Mouse (Mus musculus): ENCODE measurements around the gene Ahr. TPM values are rescaled to one million over a fixed set of nuclear protein-coding genes. Genes with fewer than 3 reads are reported as not detected.

Gene Ahr
- polyA plus RNA-seq, 1 experiment: 2.3 TPM

GRCm38 (mm10) chr12:35522585-35523103, 12.2 kb downstream of the Ahr start:
- peaks cover 11% of the 10 kb centered on the region for H3K79me2 ChIP-seq (ENCODE audit: control insufficient read depth, insufficient read depth)
- TF ChIP-seq FOSL1 (IDR thresholded peaks at IDR 0.05; ENCODE audit: insufficient read depth, low read length, poor library complexity, severe bottlenecking): no peak
- no peak for TF ChIP-seq MAX (IDR thresholded peaks at IDR 0.05)
- no peak for TF ChIP-seq MYOG (IDR thresholded peaks at IDR 0.05; ENCODE audit: control insufficient read depth, extremely low read depth, insufficient read length)
- no peak for TF ChIP-seq CTCF (IDR thresholded peaks at IDR 0.05; ENCODE audit: control insufficient read depth, insufficient read depth, insufficient read length)
- no peak for TF ChIP-seq USF1 (IDR thresholded peaks at IDR 0.05; ENCODE audit: low read depth)
- no peak for TF ChIP-seq CEBPB (IDR thresholded peaks at IDR 0.05; ENCODE audit: low read depth)
- TF ChIP-seq MYOD1 (IDR thresholded peaks at IDR 0.05; ENCODE audit: control insufficient read depth, insufficient read length, low read depth): no peak
- no peak overlapping the region for H3K4me3 ChIP-seq (ENCODE audit: insufficient read depth, poor library complexity, severe bottlenecking)
- no peak overlapping the region for H3ac ChIP-seq (ENCODE audit: control insufficient read depth, insufficient read length, low read depth)
- H3K79me3 ChIP-seq (ENCODE audit: low read depth): peaks cover 18% of the 10 kb centered on the region
- peaks cover 30% of the 10 kb centered on the region for H3K36me3 ChIP-seq (ENCODE audit: control insufficient read depth, insufficient read depth)
- no peaks in the 10 kb centered on the region for H3K27me3 ChIP-seq (ENCODE audit: control insufficient read depth, insufficient read depth, insufficient read length)

- Histone ChIP-seq H3K27me3 (ENCODE audit: control insufficient read depth, insufficient read depth, insufficient read length) (no peaks in the 10 kb centered on the region), H3K4me3 (ENCODE audit: insufficient read depth, poor library complexity, severe bottlenecking) (no peak overlapping the region), H3K79me2 (ENCODE audit: control insufficient read depth, insufficient read depth) (no peaks in the 10 kb centered on the region), H3K36me3 (ENCODE audit: control insufficient read depth, insufficient read depth) (peaks cover 38% of the 10 kb centered on the region), H3ac (ENCODE audit: control insufficient read depth, insufficient read length, low read depth) (no peak overlapping the region), H3K79me3 (ENCODE audit: low read depth) (no peaks in the 10 kb centered on the region)
- TF ChIP-seq MYOD1 (IDR thresholded peaks at IDR 0.05; ENCODE audit: control insufficient read depth, insufficient read length, low read depth): no peak
- TF ChIP-seq MAX (IDR thresholded peaks at IDR 0.05): no peak
- no peak for TF ChIP-seq CEBPB (IDR thresholded peaks at IDR 0.05; ENCODE audit: low read depth)
- no peak for TF ChIP-seq CTCF (IDR thresholded peaks at IDR 0.05; ENCODE audit: control insufficient read depth, insufficient read depth, insufficient read length)
- TF ChIP-seq MYOG (IDR thresholded peaks at IDR 0.05; ENCODE audit: control insufficient read depth, extremely low read depth, insufficient read length): no peak
- TF ChIP-seq USF1 (IDR thresholded peaks at IDR 0.05; ENCODE audit: low read depth): no peak
- TF ChIP-seq FOSL1 (IDR thresholded peaks at IDR 0.05; ENCODE audit: insufficient read depth, low read length, poor library complexity, severe bottlenecking): no peak
Measured at GRCm38 (mm10) chr12:35515621-35516020, 19.2 kb downstream of the Ahr start.

GRCm38 (mm10) chr12:35514671-35515070, 20.2 kb downstream of the Ahr start:
- TF ChIP-seq CEBPB (IDR thresholded peaks at IDR 0.05; ENCODE audit: low read depth) (no peak), MYOG (IDR thresholded peaks at IDR 0.05; ENCODE audit: control insufficient read depth, extremely low read depth, insufficient read length) (no peak), FOSL1 (IDR thresholded peaks at IDR 0.05; ENCODE audit: insufficient read depth, low read length, poor library complexity, severe bottlenecking) (no peak), CTCF (IDR thresholded peaks at IDR 0.05; ENCODE audit: control insufficient read depth, insufficient read depth, insufficient read length) (no peak), USF1 (IDR thresholded peaks at IDR 0.05; ENCODE audit: low read depth) (no peak), MYOD1 (IDR thresholded peaks at IDR 0.05; ENCODE audit: control insufficient read depth, insufficient read length, low read depth) (no peak), MAX (IDR thresholded peaks at IDR 0.05) (no peak)
- no peaks in the 10 kb centered on the region for H3K79me3 ChIP-seq (ENCODE audit: low read depth)
- H3K36me3 ChIP-seq (ENCODE audit: control insufficient read depth, insufficient read depth): peaks cover 35% of the 10 kb centered on the region
- no peak overlapping the region for H3K4me3 ChIP-seq (ENCODE audit: insufficient read depth, poor library complexity, severe bottlenecking)
- H3K27me3 ChIP-seq (ENCODE audit: control insufficient read depth, insufficient read depth, insufficient read length): no peaks in the 10 kb centered on the region
- no peaks in the 10 kb centered on the region for H3K79me2 ChIP-seq (ENCODE audit: control insufficient read depth, insufficient read depth)
- H3ac ChIP-seq (ENCODE audit: control insufficient read depth, insufficient read length, low read depth): no peak overlapping the region

GRCm38 (mm10) chr12:35510711-35511110, 24.1 kb downstream of the Ahr start:
- H3K79me3 ChIP-seq (ENCODE audit: low read depth): no peaks in the 10 kb centered on the region
- H3K27me3 ChIP-seq (ENCODE audit: control insufficient read depth, insufficient read depth, insufficient read length): no peaks in the 10 kb centered on the region
- H3K4me3 ChIP-seq (ENCODE audit: insufficient read depth, poor library complexity, severe bottlenecking): no peak overlapping the region
- no peaks in the 10 kb centered on the region for H3K79me2 ChIP-seq (ENCODE audit: control insufficient read depth, insufficient read depth)
- H3ac ChIP-seq (ENCODE audit: control insufficient read depth, insufficient read length, low read depth): no peak overlapping the region
- TF ChIP-seq MYOD1 (IDR thresholded peaks at IDR 0.05; ENCODE audit: control insufficient read depth, insufficient read length, low read depth) (no peak), CTCF (IDR thresholded peaks at IDR 0.05; ENCODE audit: control insufficient read depth, insufficient read depth, insufficient read length) (no peak), USF1 (IDR thresholded peaks at IDR 0.05; ENCODE audit: low read depth) (no peak), MAX (IDR thresholded peaks at IDR 0.05) (no peak), FOSL1 (IDR thresholded peaks at IDR 0.05; ENCODE audit: insufficient read depth, low read length, poor library complexity, severe bottlenecking) (no peak), MYOG (IDR thresholded peaks at IDR 0.05; ENCODE audit: control insufficient read depth, extremely low read depth, insufficient read length) (no peak), CEBPB (IDR thresholded peaks at IDR 0.05; ENCODE audit: low read depth) (no peak)
- H3K36me3 ChIP-seq (ENCODE audit: control insufficient read depth, insufficient read depth): peaks cover 72% of the 10 kb centered on the region

GRCm38 (mm10) chr12:35506383-35506782, 28.5 kb downstream of the Ahr start:
- H3ac ChIP-seq (ENCODE audit: control insufficient read depth, insufficient read length, low read depth): no peak overlapping the region
- no peaks in the 10 kb centered on the region for H3K27me3 ChIP-seq (ENCODE audit: control insufficient read depth, insufficient read depth, insufficient read length)
- H3K79me2 ChIP-seq (ENCODE audit: control insufficient read depth, insufficient read depth): peaks cover 12% of the 10 kb centered on the region
- peaks cover 2% of the 10 kb centered on the region for H3K79me3 ChIP-seq (ENCODE audit: low read depth)
- peaks cover 86% of the 10 kb centered on the region for H3K36me3 ChIP-seq (ENCODE audit: control insufficient read depth, insufficient read depth)
- TF ChIP-seq USF1 (IDR thresholded peaks at IDR 0.05; ENCODE audit: low read depth) (no peak), MYOD1 (IDR thresholded peaks at IDR 0.05; ENCODE audit: control insufficient read depth, insufficient read length, low read depth) (no peak), MYOG (IDR thresholded peaks at IDR 0.05; ENCODE audit: control insufficient read depth, extremely low read depth, insufficient read length) (no peak)
- no peak overlapping the region for H3K4me3 ChIP-seq (ENCODE audit: insufficient read depth, poor library complexity, severe bottlenecking)

GRCm38 (mm10) chr12:35504081-35504480, 30.8 kb downstream of the Ahr start:
- TF ChIP-seq CEBPB (IDR thresholded peaks at IDR 0.05; ENCODE audit: low read depth) (no peak), USF1 (IDR thresholded peaks at IDR 0.05; ENCODE audit: low read depth) (no peak), MYOG (IDR thresholded peaks at IDR 0.05; ENCODE audit: control insufficient read depth, extremely low read depth, insufficient read length) (no peak), CTCF (IDR thresholded peaks at IDR 0.05; ENCODE audit: control insufficient read depth, insufficient read depth, insufficient read length) (no peak), MYOD1 (IDR thresholded peaks at IDR 0.05; ENCODE audit: control insufficient read depth, insufficient read length, low read depth) (no peak), FOSL1 (IDR thresholded peaks at IDR 0.05; ENCODE audit: insufficient read depth, low read length, poor library complexity, severe bottlenecking) (no peak), MAX (IDR thresholded peaks at IDR 0.05) (no peak)
- H3K4me3 ChIP-seq (ENCODE audit: insufficient read depth, poor library complexity, severe bottlenecking): no peak overlapping the region

More at GRCm38 (mm10) chr12:35504081-35504480, 30.8 kb downstream of the Ahr start:
- Histone ChIP-seq H3K79me3 (ENCODE audit: low read depth) (peaks cover 2% of the 10 kb centered on the region), H3K79me2 (ENCODE audit: control insufficient read depth, insufficient read depth) (peaks cover 14% of the 10 kb centered on the region), H3ac (ENCODE audit: control insufficient read depth, insufficient read length, low read depth) (no peak overlapping the region), H3K27me3 (ENCODE audit: control insufficient read depth, insufficient read depth, insufficient read length) (no peaks in the 10 kb centered on the region), H3K36me3 (ENCODE audit: control insufficient read depth, insufficient read depth) (peaks cover 93% of the 10 kb centered on the region)
